Mouse (Mus musculus) limb, embryonic 12.5 days (tissue): ENCODE results near the gene Sppl2a. TPM values are rescaled to one million over a fixed set of nuclear protein-coding genes. Genes with fewer than 3 reads are reported as not detected.
"Not testable (repeated sequence)": the region's sequence is repeated elsewhere in the genome, so short reads cannot be mapped to it uniquely, and the experiment has no call there.

Experiments
- ATAC-seq: fragments of 200-750 bp; cut with Nextera tagmentation; 2 replicates; pipeline ENCODE4 v1.8.0; 2017; ENCODE audit warnings: low read depth, moderate TSS enrichment; ENCODE audit not compliant: insufficient number of reproducible peaks, insufficient read depth, low FRiP score, low TSS enrichment
- H3K27ac ChIP-seq: fragments of 300-500 bp; sonication (generic); 2 replicates; pipeline ENCODE4 v1.5.1; 2016; ENCODE audit warnings: mild to moderate bottlenecking, moderate library complexity
- H3K27me3 ChIP-seq: fragments of 300-500 bp; sonication (generic); 2 replicates; pipeline ENCODE4 v1.6.1; 2016; ENCODE audit warnings: mild to moderate bottlenecking, moderate library complexity
- H3K36me3 ChIP-seq: fragments of 300-500 bp; sonication (generic); 2 replicates; pipeline ENCODE4 v1.6.1; 2016; ENCODE audit warnings: mild to moderate bottlenecking, moderate library complexity
- H3K4me1 ChIP-seq: fragments of 300-500 bp; sonication (generic); replicated peaks from 2 replicates; pipeline ENCODE4 v1.6.1; 2016
- H3K4me2 ChIP-seq: fragments of 300-500 bp; sonication (generic); 2 replicates; pipeline ENCODE4 v1.6.1; 2016; ENCODE audit warnings: mild to moderate bottlenecking, moderate library complexity
- H3K4me3 ChIP-seq: fragments of 300-500 bp; sonication (generic); replicated peaks from 2 replicates; pipeline ENCODE4 v1.5.1; 2016; ENCODE audit warnings: mild to moderate bottlenecking
- H3K9ac ChIP-seq: fragments of 300-500 bp; sonication (generic); replicated peaks from 2 replicates; pipeline ENCODE4 v1.6.1; 2016; ENCODE audit warnings: mild to moderate bottlenecking, moderate library complexity
- H3K9me3 ChIP-seq: fragments of 300-500 bp; sonication (generic); 2 replicates; pipeline ENCODE4 v1.6.1; 2016; ENCODE audit warnings: mild to moderate bottlenecking, moderate library complexity
- WGBS: fragments of 180-500 bp; shearing (Covaris S2); methylation state at CpG from one replicate; pipeline ENCODE4 v1.1.7; 2016; 5-methylcytosine and 5-hydroxymethylcytosine counted together
- polyA plus RNA-seq: library from polyadenylated mRNA; unstranded; fragments of >200 nt; fragmentation: Nextera tagmentation; extraction: Ambion mirVana; gene quantifications from 2 replicates; pipeline ENCODE4 v1.2.1, GENCODE M21; 2016

The Sppl2a gene
- 41.3 and 42.8 TPM in 2 replicates for polyA plus RNA-seq

DNA sequence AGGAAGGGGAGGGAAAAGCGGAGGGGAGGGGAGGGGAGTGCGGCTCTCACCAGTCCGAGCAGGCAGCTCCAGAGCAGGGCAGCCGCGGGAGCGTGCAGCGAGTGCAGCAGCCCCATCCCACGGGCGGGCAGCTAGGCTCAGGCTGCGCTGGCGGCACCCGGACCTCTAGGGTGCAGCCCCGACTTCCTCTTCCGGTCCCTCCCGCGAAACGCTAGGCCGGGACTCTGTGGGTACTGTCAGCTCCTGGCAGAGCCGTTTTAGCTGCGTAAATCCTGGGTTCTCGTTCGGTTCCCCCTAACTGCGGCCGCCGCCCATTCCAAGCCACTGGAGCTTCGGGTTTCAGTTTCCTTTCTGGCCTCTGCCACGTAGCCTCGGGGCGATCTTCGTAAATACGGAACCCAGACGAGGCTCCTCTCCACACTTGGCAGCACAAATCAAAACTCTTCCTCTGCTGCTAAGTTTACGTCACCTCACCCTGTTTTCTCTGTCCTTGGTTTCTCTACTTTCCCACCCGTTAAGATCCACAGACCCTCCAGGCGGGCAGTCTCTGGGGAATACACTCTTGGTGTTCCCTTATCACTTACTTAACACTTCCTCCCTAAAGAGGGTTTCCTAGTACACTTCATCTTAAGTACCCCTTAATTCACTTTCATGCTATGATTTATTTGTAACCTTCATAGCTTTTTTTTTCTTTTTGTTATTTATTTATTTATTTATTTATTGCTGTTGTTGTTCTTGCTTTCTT is at the start of gene Sppl2a:
Sppl2a (minus strand) TSS at position 339 of the 745 bp plus-strand sequence.
- peak within 1 kb of the TSS; percentile 53 for H3K4me3 ChIP-seq
- H3K27ac ChIP-seq, result peak within 1 kb of the TSS; percentile 98
- no peaks in the 10 kb centered on the region for H3K27me3 ChIP-seq
- H3K4me1 ChIP-seq, result peaks cover 3% of the 10 kb centered on the region
- H3K9ac ChIP-seq, result peak within 1 kb of the TSS; percentile 69
- WGBS, result under 1% methylated on average over 31 of the region's 35 CpGs
- no peaks in the 10 kb centered on the region for H3K9me3 ChIP-seq
- ATAC-seq, result peak; percentile 100
- H3K36me3 ChIP-seq, result no peaks in the 10 kb centered on the region
- H3K4me2 ChIP-seq, result peak within 1 kb of the TSS; percentile 70

DNA sequence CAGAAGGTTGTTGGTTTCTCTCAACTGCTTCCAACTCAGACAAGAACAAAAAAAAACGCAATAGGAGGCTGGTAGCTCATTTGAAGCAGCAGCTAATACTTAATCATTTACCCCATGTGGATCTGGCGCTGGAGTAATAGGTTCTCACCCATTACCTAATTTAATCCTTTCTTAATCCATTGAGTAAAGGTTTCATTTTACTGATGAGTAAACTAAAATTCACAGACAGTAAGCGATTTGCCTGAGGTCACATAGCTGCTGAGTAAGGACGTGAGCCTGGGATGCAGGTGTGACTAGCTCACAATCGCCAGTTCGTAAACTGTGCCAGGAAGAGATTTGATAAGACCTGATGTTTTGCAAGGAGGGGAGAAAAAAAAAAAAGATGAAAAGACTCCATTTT is 44.4 kb upstream of the Sppl2a start:
- no peak overlapping the region for H3K4me3 ChIP-seq
- no peak overlapping the region for H3K4me2 ChIP-seq
- WGBS, result 66% methylated on average over 6 of the region's 6 CpGs
- H3K9me3 ChIP-seq, result no peaks in the 10 kb centered on the region
- ATAC-seq, result no peak
- no peaks in the 10 kb centered on the region for H3K27me3 ChIP-seq
- no peak overlapping the region for H3K9ac ChIP-seq
- no peak overlapping the region for H3K27ac ChIP-seq
- no peaks in the 10 kb centered on the region for H3K4me1 ChIP-seq
- no peaks in the 10 kb centered on the region for H3K36me3 ChIP-seq

DNA sequence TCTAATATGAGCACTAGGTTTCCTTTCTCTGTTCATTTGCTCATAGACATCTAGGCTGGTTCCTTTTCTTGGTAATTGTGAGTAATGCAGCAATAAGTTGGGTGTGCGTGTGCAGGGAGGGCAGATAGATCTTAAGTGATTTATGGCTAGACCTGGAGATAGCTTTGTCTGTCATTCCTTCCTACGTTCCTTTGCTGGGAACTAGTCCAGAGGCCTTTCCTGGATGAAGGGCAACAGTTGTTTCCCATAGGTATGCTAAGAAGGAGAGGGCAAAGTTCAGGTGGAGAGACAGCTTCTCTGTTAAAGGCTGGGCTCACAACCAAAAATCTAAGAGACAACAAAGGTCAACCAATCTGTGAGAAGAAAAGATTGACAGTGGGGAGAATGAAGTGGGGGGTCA is 28.7 kb upstream of the Sppl2a start:
- H3K27ac ChIP-seq, result no peak overlapping the region
- no peak overlapping the region for H3K4me2 ChIP-seq
- H3K27me3 ChIP-seq, result no peaks in the 10 kb centered on the region
- H3K36me3 ChIP-seq, result no peaks in the 10 kb centered on the region
- no peak for ATAC-seq
- 86% methylated on average over 2 of the region's 2 CpGs for WGBS
- no peaks in the 10 kb centered on the region for H3K4me1 ChIP-seq
- no peak overlapping the region for H3K4me3 ChIP-seq
- H3K9ac ChIP-seq, result no peak overlapping the region
- no peaks in the 10 kb centered on the region for H3K9me3 ChIP-seq

DNA sequence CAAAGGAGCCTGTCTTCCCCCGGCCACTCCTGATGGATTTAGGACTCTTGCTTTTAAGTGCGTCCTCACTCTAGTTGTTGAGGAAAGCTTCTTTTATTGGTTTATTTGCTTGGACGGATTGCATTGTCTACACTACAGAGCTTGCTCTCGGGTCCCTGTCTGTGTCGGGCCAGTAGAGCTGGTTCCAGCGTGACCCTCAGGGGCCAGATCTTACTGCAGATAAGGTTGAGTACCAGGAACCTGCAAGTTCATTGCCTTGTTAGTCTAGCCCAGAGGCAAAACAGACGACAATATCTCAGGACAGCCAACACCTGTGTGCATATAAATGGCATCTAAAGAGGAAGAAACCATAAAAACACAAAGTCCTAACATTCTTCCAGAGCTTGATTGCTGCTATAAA is 22.6 kb upstream of the Sppl2a start:
- Histone ChIP-seq H3K27me3 (no peaks in the 10 kb centered on the region), H3K4me2 (no peak overlapping the region), H3K36me3 (no peaks in the 10 kb centered on the region), H3K4me1 (no peaks in the 10 kb centered on the region), H3K27ac (no peak overlapping the region), H3K4me3 (no peak overlapping the region), H3K9me3 (peaks cover 2% of the 10 kb centered on the region; the same call in 1 of the 2 replicates), H3K9ac (no peak overlapping the region)
- ATAC-seq, result no peak
- WGBS, result 40% methylated on average over 7 of the region's 7 CpGs

- H3K36me3 ChIP-seq, result no peaks in the 10 kb centered on the region
- H3K27me3 ChIP-seq, result no peaks in the 10 kb centered on the region
- no peak overlapping the region for H3K4me3 ChIP-seq
- no peak overlapping the region for H3K27ac ChIP-seq
- H3K9ac ChIP-seq, result no peak overlapping the region
- no peak overlapping the region for H3K4me2 ChIP-seq
- WGBS, result 82% methylated on average over 7 of the region's 7 CpGs
- H3K4me1 ChIP-seq, result no peaks in the 10 kb centered on the region
- no peak for ATAC-seq
- H3K9me3 ChIP-seq, result peaks cover 2% of the 10 kb centered on the region; the same call in 1 of the 2 replicates
Observed at GRCm38 (mm10) chr2:126951085-126951484, 18.1 kb upstream of the Sppl2a start.

DNA sequence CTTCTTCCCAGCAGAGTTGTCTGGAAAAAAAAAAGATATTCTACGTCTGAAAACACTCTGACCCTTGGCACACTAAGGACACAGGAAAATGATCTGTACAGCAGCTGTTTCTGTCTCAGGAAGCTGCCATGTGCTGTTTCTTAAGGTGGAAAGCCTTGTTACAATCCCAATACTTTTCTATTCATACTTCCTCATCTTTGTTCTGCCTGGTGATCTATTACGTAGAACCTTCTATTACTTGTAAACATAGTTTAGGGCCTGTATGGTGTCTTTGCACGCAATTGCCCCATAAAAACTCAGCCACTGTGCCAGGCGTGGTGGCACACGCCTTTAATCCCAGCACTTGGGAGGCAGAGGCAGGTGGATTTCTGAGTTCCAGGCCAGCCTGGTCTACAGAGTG is 17.4 kb upstream of the Sppl2a start:
- no peaks in the 10 kb centered on the region for H3K36me3 ChIP-seq
- ATAC-seq, result no peak
- no peak overlapping the region for H3K4me2 ChIP-seq
- no peak overlapping the region for H3K9ac ChIP-seq
- 70% methylated on average over 5 of the region's 5 CpGs for WGBS
- no peaks in the 10 kb centered on the region for H3K27me3 ChIP-seq
- no peak overlapping the region for H3K27ac ChIP-seq
- no peaks in the 10 kb centered on the region for H3K4me1 ChIP-seq
- H3K4me3 ChIP-seq, result no peak overlapping the region
- H3K9me3 ChIP-seq, result peaks cover 2% of the 10 kb centered on the region; the same call in 1 of the 2 replicates

GRCm38 (mm10) chr2:126949856-126950255 is 16.8 kb upstream of the Sppl2a start:
- no peak overlapping the region for H3K9ac ChIP-seq
- 70% methylated on average over 3 of the region's 3 CpGs for WGBS

GRCm38 (mm10) chr2:126949297-126949696 is 16.3 kb upstream of the Sppl2a start:
- not testable (repeated sequence) for ATAC-seq, H3K27me3 ChIP-seq, H3K4me3 ChIP-seq, H3K27ac ChIP-seq, H3K4me1 ChIP-seq, H3K9me3 ChIP-seq, H3K9ac ChIP-seq, H3K4me2 ChIP-seq, H3K36me3 ChIP-seq
- WGBS, result 85% methylated on average over 6 of the region's 6 CpGs

More at GRCm38 (mm10) chr2:126949856-126950255, 16.8 kb upstream of the Sppl2a start:
- Histone ChIP-seq H3K4me1 (no peaks in the 10 kb centered on the region), H3K4me3 (no peak overlapping the region), H3K27me3 (no peaks in the 10 kb centered on the region), H3K4me2 (no peak overlapping the region), H3K27ac (no peak overlapping the region), H3K36me3 (no peaks in the 10 kb centered on the region), H3K9me3 (peaks cover 2% of the 10 kb centered on the region; the same call in 1 of the 2 replicates)
- ATAC-seq, result no peak

GRCm38 (mm10) chr2:126948231-126948630 is 15.2 kb upstream of the Sppl2a start:
- Histone ChIP-seq H3K27ac (no peak overlapping the region), H3K4me1 (no peaks in the 10 kb centered on the region), H3K36me3 (no peaks in the 10 kb centered on the region), H3K9me3 (no peaks in the 10 kb centered on the region), H3K27me3 (no peaks in the 10 kb centered on the region), H3K4me2 (no peak overlapping the region), H3K4me3 (no peak overlapping the region), H3K9ac (no peak overlapping the region)
- no peak for ATAC-seq
- 77% methylated on average over 3 of the region's 3 CpGs for WGBS

DNA sequence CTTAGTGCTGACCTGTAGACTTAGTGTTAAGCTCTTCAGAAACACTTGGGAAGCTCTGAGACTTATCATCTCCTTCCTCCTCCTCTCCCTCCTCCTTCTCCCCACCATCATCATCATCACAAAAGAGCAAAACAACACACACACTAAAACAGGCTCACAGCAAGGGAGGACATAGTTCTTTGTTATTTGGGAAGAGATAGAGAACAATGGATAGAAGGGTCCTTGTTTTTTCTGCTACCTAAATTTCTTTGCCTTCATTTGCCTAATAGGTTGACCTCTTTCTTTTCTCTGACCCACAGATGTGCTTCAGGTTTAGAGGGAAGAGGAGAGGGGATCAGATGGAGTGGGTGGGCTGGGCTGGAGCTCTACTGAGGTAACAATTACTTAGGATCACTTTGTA is 14.6 kb upstream of the Sppl2a start:
- Histone ChIP-seq H3K27me3 (no peaks in the 10 kb centered on the region), H3K4me2 (no peak overlapping the region), H3K9ac (no peak overlapping the region), H3K9me3 (no peaks in the 10 kb centered on the region), H3K27ac (no peak overlapping the region), H3K36me3 (no peaks in the 10 kb centered on the region), H3K4me3 (no peak overlapping the region), H3K4me1 (no peaks in the 10 kb centered on the region)
- no peak for ATAC-seq

GRCm38 (mm10) chr2:126943211-126943610 is 10.2 kb upstream of the Sppl2a start:
- Histone ChIP-seq H3K36me3 (no peaks in the 10 kb centered on the region), H3K27me3 (no peaks in the 10 kb centered on the region), H3K4me1 (no peaks in the 10 kb centered on the region), H3K27ac (no peak overlapping the region), H3K9ac (no peak overlapping the region), H3K4me2 (no peak overlapping the region), H3K4me3 (no peak overlapping the region), H3K9me3 (no peaks in the 10 kb centered on the region)
- 74% methylated on average over 2 of the region's 2 CpGs for WGBS
- ATAC-seq, result no peak

GRCm38 (mm10) chr2:126940314-126940866 is 7.4 kb upstream of the Sppl2a start:
- no peak for ATAC-seq
- WGBS, result 79% methylated on average over 3 of the region's 3 CpGs
- Histone ChIP-seq H3K27ac (no peak overlapping the region), H3K9me3 (no peaks in the 10 kb centered on the region), H3K4me3 (no peak overlapping the region), H3K36me3 (no peaks in the 10 kb centered on the region), H3K4me2 (no peak overlapping the region), H3K9ac (no peak overlapping the region), H3K4me1 (no peaks in the 10 kb centered on the region), H3K27me3 (no peaks in the 10 kb centered on the region)
